Mouse (Mus musculus): Measurements from ENCODE around the gene Sall4.

Sall4 gene

GRCm38 (mm10) chr2:168767582-168767981 lies at the start of gene Sall4:
Gene Sall4 (minus strand): TSS chr2:168767943.
- DNase-seq (ENCODE audit: low spot score), result no peak

GRCm38 (mm10) chr2:168813243-168813642 lies 45.5 kb upstream of the Sall4 start:
- DNase-seq (ENCODE audit: low spot score), result no peak

GRCm38 (mm10) chr2:168809895-168810294 lies 42.2 kb upstream of the Sall4 start:
- no peak for DNase-seq (ENCODE audit: low spot score)

- no peak for DNase-seq (ENCODE audit: low spot score)
These were observed 39.9 kb upstream of the Sall4 start for GRCm38 (mm10) chr2:168807681-168808080.

- DNase-seq (ENCODE audit: low spot score), result no peak
These were observed 36.1 kb upstream of the Sall4 start for GRCm38 (mm10) chr2:168803849-168804248.

- DNase-seq (ENCODE audit: low spot score), result no peak
These were observed 31.6 kb upstream of the Sall4 start for GRCm38 (mm10) chr2:168799326-168799725.

GRCm38 (mm10) chr2:168798921-168799320 lies 31.2 kb upstream of the Sall4 start:
- no peak for DNase-seq (ENCODE audit: low spot score)

- DNase-seq (ENCODE audit: low spot score), result no peak
These were observed 23.5 kb upstream of the Sall4 start for GRCm38 (mm10) chr2:168791115-168791802.

- no peak for DNase-seq (ENCODE audit: low spot score)
These were observed 18.4 kb upstream of the Sall4 start for GRCm38 (mm10) chr2:168786174-168786573.

- DNase-seq (ENCODE audit: low spot score), result no peak
These were observed 12.9 kb upstream of the Sall4 start for GRCm38 (mm10) chr2:168780596-168780995.

GRCm38 (mm10) chr2:168780024-168780423 lies 12.3 kb upstream of the Sall4 start:
- no peak for DNase-seq (ENCODE audit: low spot score)

GRCm38 (mm10) chr2:168777481-168777880 lies 9.7 kb upstream of the Sall4 start:
- no peak for DNase-seq (ENCODE audit: low spot score)

GRCm38 (mm10) chr2:168776238-168776637 lies 8.5 kb upstream of the Sall4 start:
- DNase-seq (ENCODE audit: low spot score), result no peak

- DNase-seq (ENCODE audit: low spot score), result no peak
These were observed 1.5 kb upstream of the Sall4 start for GRCm38 (mm10) chr2:168769259-168769658.

- DNase-seq (ENCODE audit: low spot score), result no peak
These were observed 993 bp downstream of the Sall4 start for GRCm38 (mm10) chr2:168766538-168767361.

- DNase-seq (ENCODE audit: low spot score), result no peak
These were observed 1.8 kb downstream of the Sall4 start for GRCm38 (mm10) chr2:168765696-168766537.

GRCm38 (mm10) chr2:168765065-168765681 lies 2.6 kb downstream of the Sall4 start:
- no peak for DNase-seq (ENCODE audit: low spot score)

GRCm38 (mm10) chr2:168764460-168764867 lies 3.3 kb downstream of the Sall4 start:
- DNase-seq (ENCODE audit: low spot score), result no peak

- DNase-seq (ENCODE audit: low spot score), result no peak
These were observed 4.0 kb downstream of the Sall4 start for GRCm38 (mm10) chr2:168763785-168764184.

- no peak for DNase-seq (ENCODE audit: low spot score)
These were observed 5.3 kb downstream of the Sall4 start for GRCm38 (mm10) chr2:168762411-168762815.

GRCm38 (mm10) chr2:168761954-168762353 lies 5.8 kb downstream of the Sall4 start:
- DNase-seq (ENCODE audit: low spot score), result no peak

- DNase-seq (ENCODE audit: low spot score), result no peak
These were observed 6.6 kb downstream of the Sall4 start for GRCm38 (mm10) chr2:168761141-168761540.
